Mouse (Mus musculus): ENCODE results near the gene Smad1. TPM values are rescaled to one million over a fixed set of nuclear protein-coding genes. Genes with fewer than 3 reads are reported as not detected.

Gene Smad1
- polyA plus RNA-seq, 2 experiments = 41.6 to 73.7 TPM

DNA sequence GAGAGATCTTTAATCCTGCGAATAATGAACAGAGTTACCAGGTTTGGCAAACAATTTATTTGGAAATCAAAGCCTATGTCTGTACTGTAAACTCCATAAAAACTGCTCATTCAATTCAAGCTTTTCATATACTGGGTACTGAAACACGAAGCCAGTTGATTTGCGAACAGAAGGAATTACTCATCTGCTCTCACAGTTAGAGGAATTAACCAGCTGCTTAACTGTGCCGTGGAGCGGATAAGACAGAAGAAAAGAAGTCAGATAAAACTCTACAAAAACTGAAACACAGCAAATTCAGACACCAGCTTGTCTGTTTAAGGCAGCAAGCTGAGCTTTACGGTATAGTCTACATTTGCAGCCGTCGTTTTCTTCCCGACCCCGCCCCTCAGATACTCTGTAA lies 60.7 kb downstream of the Smad1 start:
- no peak for DNase-seq (ENCODE audit: low spot score)
- peaks cover 61% of the 10 kb centered on the region for H3K36me3 ChIP-seq (ENCODE audit: control insufficient read depth, insufficient read depth, low read length)

DNA sequence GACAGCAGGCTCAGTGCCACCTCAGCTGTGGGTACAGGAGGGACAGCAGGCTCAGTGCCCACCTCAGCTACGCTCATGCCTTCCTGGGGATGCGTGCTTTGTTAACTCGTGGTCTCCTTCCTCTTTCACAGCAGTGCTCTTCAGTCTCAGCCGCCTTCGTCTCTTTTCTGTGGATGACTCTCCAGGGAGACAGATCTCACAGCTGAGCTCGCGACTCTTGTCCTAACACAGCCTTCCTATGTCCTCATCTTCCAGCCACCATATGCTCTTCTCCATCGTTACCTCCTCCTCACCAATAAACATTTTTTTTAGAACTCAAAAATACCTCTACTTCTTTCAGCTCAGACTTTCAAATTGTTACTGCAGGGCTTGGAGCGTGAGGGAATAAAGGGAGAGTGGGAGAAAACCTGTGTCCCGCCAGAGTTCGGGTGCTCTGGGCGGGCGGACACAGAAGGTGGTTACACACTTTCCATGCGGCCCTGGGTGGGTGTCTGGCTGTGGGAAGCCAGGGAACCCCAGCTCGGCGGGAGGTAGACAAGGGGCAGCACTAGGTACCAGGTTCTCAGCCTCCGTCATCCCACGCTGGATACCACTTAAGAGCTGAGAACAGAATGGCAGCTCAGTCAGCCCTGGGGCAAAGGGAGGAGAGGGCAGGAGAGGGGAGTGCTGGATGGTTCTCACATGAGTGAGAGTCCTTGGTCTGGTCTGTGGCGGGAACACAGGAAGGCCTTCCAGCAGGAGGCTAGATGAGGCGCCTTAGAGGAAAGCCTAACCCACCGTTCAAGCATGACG lies 67.0 kb downstream of the Smad1 start:
- peaks cover 5% of the 10 kb centered on the region for H3K36me3 ChIP-seq (ENCODE audit: control insufficient read depth, insufficient read depth, low read length)
- no peak for TF ChIP-seq POLR2A (IDR thresholded peaks at IDR 0.05; ENCODE audit: borderline replicate concordance, extremely low read depth, insufficient read depth, insufficient read length)
- ATAC-seq (ENCODE audit: low FRiP score, low read depth) (no peak), DNase-seq (ENCODE audit: low spot score) (no peak)
- WGBS = 88% methylated on average over 22 of the region's 22 CpGs
- no peak overlapping the region for H3K27ac ChIP-seq (replicated peaks; ENCODE audit: low read depth, low read length)
- H3K9ac ChIP-seq (ENCODE audit: low read depth, low read length, severe bottlenecking) = no peak overlapping the region
- no peaks in the 10 kb centered on the region for H3K9me3 ChIP-seq (ENCODE audit: control insufficient read depth, low read length)
- H3K27me3 ChIP-seq (ENCODE audit: control insufficient read depth, insufficient read depth, low read length) = no peaks in the 10 kb centered on the region
- no peak overlapping the region for H3K4me2 ChIP-seq (replicated peaks; ENCODE audit: low read depth, low read length, severe bottlenecking)
- H3K4me1 ChIP-seq (ENCODE audit: control insufficient read depth, insufficient read depth, low read length) = no peaks in the 10 kb centered on the region
- no peak overlapping the region for H3K4me3 ChIP-seq (replicated peaks; ENCODE audit: low read length)

More for the DNA sequence above, 60.7 kb downstream of the Smad1 start:
- Histone ChIP-seq H3K27ac (replicated peaks; ENCODE audit: low read depth, low read length) (no peak overlapping the region), H3K27me3 (ENCODE audit: control insufficient read depth, insufficient read depth, low read length) (no peaks in the 10 kb centered on the region), H3K4me3 (replicated peaks; ENCODE audit: low read length) (no peak overlapping the region), H3K4me1 (ENCODE audit: control insufficient read depth, insufficient read depth, low read length) (peaks cover under 1% of the 10 kb centered on the region; the same call in 1 of the 2 replicates), H3K9ac (ENCODE audit: low read depth, low read length, severe bottlenecking) (no peak overlapping the region), H3K4me2 (replicated peaks; ENCODE audit: low read depth, low read length, severe bottlenecking) (no peak overlapping the region), H3K9me3 (ENCODE audit: control insufficient read depth, low read length) (no peaks in the 10 kb centered on the region)
- TF ChIP-seq POLR2A (IDR thresholded peaks at IDR 0.05; ENCODE audit: borderline replicate concordance, extremely low read depth, insufficient read depth, insufficient read length) = no peak
- ATAC-seq (ENCODE audit: low FRiP score, low read depth) = no peak
- WGBS = 76% methylated on average over 10 of the region's 10 CpGs

DNA sequence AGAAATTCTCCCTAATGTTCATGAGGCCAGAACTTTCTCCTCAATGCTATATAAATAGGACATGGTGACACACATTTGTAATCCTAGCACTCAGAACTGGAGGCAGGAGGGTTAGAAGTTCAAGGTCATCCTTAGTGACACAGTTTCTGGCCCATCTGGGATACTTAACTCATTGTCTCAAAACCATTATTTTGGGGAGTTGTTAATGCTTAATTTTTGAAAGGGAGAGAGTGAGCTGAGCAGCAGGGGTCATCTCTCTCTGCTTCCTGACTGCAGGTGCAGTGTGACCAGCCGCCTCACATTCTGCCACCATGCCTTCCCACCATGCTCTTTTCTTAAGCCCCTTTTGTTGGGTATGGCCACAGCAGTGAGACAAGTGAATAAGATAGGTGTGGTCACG lies 67.7 kb downstream of the Smad1 start:
- no peak for ATAC-seq (ENCODE audit: low FRiP score, low read depth)

DNA sequence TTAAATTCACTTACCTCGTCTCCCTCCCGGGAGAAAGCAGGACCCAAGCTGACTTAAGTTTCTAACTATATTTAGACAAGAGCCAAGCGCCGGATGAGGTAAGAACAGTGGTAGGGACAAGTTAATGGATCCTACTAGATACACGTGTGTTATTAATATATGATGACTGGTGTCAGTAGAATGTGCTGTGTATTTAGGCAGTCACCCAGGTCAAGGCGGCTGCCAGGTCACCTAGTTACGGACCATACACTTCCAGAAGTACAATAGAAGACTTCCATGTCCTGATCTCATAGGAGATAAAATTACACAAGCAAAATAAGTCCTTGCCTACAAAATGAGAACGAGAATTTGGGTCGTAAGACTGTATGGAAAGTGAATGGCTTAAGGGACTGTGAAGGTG lies 68.3 kb downstream of the Smad1 start:
- Histone ChIP-seq H3K27ac (replicated peaks; ENCODE audit: low read depth, low read length) (no peak overlapping the region), H3K4me2 (replicated peaks; ENCODE audit: low read depth, low read length, severe bottlenecking) (no peak overlapping the region), H3K9ac (ENCODE audit: low read depth, low read length, severe bottlenecking) (no peak overlapping the region), H3K9me3 (ENCODE audit: control insufficient read depth, low read length) (no peaks in the 10 kb centered on the region), H3K27me3 (ENCODE audit: control insufficient read depth, insufficient read depth, low read length) (no peaks in the 10 kb centered on the region), H3K4me1 (ENCODE audit: control insufficient read depth, insufficient read depth, low read length) (no peaks in the 10 kb centered on the region), H3K4me3 (replicated peaks; ENCODE audit: low read length) (no peak overlapping the region), H3K36me3 (ENCODE audit: control insufficient read depth, insufficient read depth, low read length) (no peaks in the 10 kb centered on the region)
- no peak for DNase-seq (ENCODE audit: low spot score)
- no peak for ATAC-seq (ENCODE audit: low FRiP score, low read depth)
- no peak for TF ChIP-seq POLR2A (IDR thresholded peaks at IDR 0.05; ENCODE audit: borderline replicate concordance, extremely low read depth, insufficient read depth, insufficient read length)
- 60% methylated on average over 9 of the region's 9 CpGs for WGBS

More for the DNA sequence above, 67.7 kb downstream of the Smad1 start:
- Histone ChIP-seq H3K4me2 (replicated peaks; ENCODE audit: low read depth, low read length, severe bottlenecking) (no peak overlapping the region), H3K4me3 (replicated peaks; ENCODE audit: low read length) (no peak overlapping the region), H3K27me3 (ENCODE audit: control insufficient read depth, insufficient read depth, low read length) (no peaks in the 10 kb centered on the region), H3K36me3 (ENCODE audit: control insufficient read depth, insufficient read depth, low read length) (no peaks in the 10 kb centered on the region), H3K9ac (ENCODE audit: low read depth, low read length, severe bottlenecking) (no peak overlapping the region), H3K27ac (replicated peaks; ENCODE audit: low read depth, low read length) (no peak overlapping the region), H3K9me3 (ENCODE audit: control insufficient read depth, low read length) (no peaks in the 10 kb centered on the region), H3K4me1 (ENCODE audit: control insufficient read depth, insufficient read depth, low read length) (no peaks in the 10 kb centered on the region)
- no peak for DNase-seq (ENCODE audit: low spot score)
- TF ChIP-seq POLR2A (IDR thresholded peaks at IDR 0.05; ENCODE audit: borderline replicate concordance, extremely low read depth, insufficient read depth, insufficient read length) = no peak
- WGBS = 94% methylated on average over 2 of the region's 2 CpGs

DNA sequence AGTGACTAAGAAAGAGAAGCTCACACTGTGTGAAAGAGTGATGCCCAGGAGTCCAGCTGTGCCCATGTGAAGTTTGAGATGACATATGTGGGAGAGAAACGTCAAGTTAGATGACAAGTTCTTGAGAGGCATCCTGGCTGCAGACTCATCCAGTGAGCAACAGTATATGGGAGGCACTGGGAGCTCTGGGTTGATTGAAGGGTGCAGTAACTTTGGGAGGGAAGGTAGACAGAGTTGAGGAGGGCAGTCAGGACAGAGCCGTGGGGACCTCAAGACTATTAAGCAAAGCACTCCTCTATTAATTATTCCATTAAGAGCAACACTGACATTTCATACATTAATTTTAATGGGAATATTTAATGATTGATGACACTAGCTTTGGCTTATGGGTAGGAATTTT lies 69.6 kb downstream of the Smad1 start:
- DNase-seq (ENCODE audit: low spot score) (no peak), ATAC-seq (ENCODE audit: low FRiP score, low read depth) (no peak)
- H3K27ac ChIP-seq (replicated peaks; ENCODE audit: low read depth, low read length) = no peak overlapping the region
- WGBS = 75% methylated on average over 2 of the region's 2 CpGs
- H3K9ac ChIP-seq (ENCODE audit: low read depth, low read length, severe bottlenecking) = no peak overlapping the region
- no peaks in the 10 kb centered on the region for H3K36me3 ChIP-seq (ENCODE audit: control insufficient read depth, insufficient read depth, low read length)
- H3K4me3 ChIP-seq (replicated peaks; ENCODE audit: low read length) = no peak overlapping the region
- H3K4me1 ChIP-seq (ENCODE audit: control insufficient read depth, insufficient read depth, low read length) = 0 out of 2 replicates have a peak, but pooled peaks cover 1% of the 10 kb centered on the region
- no peaks in the 10 kb centered on the region for H3K27me3 ChIP-seq (ENCODE audit: control insufficient read depth, insufficient read depth, low read length)
- no peak overlapping the region for H3K4me2 ChIP-seq (replicated peaks; ENCODE audit: low read depth, low read length, severe bottlenecking)
- no peaks in the 10 kb centered on the region for H3K9me3 ChIP-seq (ENCODE audit: control insufficient read depth, low read length)
- no peak for TF ChIP-seq POLR2A (IDR thresholded peaks at IDR 0.05; ENCODE audit: borderline replicate concordance, extremely low read depth, insufficient read depth, insufficient read length)
